9 mouse cellular contexts compared by ENCODE assay signal in genomic region chr11:19533701-19534100, GRCm38 (mm10).
A peak's percentile ranks its signal among the peaks of the same experiment; 100 is the strongest.
DNase-seq lines count a peak whose midpoint lies in the region; ATAC-seq and TF ChIP-seq lines count a peak whose summit lies in the region.
"Had no signal": no experiment of that assay in that cellular context is flagged by ENCODE, and none has a peak within 500 bp of the region (broad histone marks: within the 10 kb centered on the region; RNA-seq: fewer than 3 reads in every experiment).

No protein-coding gene starts in this region.

- 0 out of 2 replicates have a peak, but pooled peaks have one; percentile 19 for TF ChIP-seq CTCF in kidney, adult 2 months (conservative IDR thresholded peaks at IDR 0.05; ENCODE audit: insufficient read depth, insufficient read length, low read depth, low read length)
- TF ChIP-seq CTCF in CH12.LX (conservative IDR thresholded peaks at IDR 0.05 in 1 of 2, IDR thresholded peaks at IDR 0.05 in 1 of 2; ENCODE audit: low read depth in 2 of 2, low read length in 2 of 2) = peak; percentile 49 to 94; a peak in 3 of 4 replicates

- H3K9me3 ChIP-seq in CH12.LX (replicated peaks; ENCODE audit: low read length) = no peaks in the 10 kb centered on the region
- H3K9me3 ChIP-seq: limb, embryonic 12.5 days had no signal

- H3K4me2 ChIP-seq in CH12.LX (ENCODE audit: insufficient read depth, low read depth, poor library complexity, severe bottlenecking) = no peak overlapping the region
- H3K4me2 ChIP-seq: limb, embryonic 12.5 days had no signal

- no peak; the same call in none of the 2 replicates for TF ChIP-seq RAD21 in CH12.LX (IDR thresholded peaks at IDR 0.05; ENCODE audit: low read depth, low read length)

- no peaks in the 10 kb centered on the region for H3K79me2 ChIP-seq in CH12.LX (replicated peaks; ENCODE audit: control insufficient read depth, extremely low read depth, insufficient read depth, poor library complexity, severe bottlenecking)

- H3K27ac ChIP-seq in kidney, adult 2 months (ENCODE audit: insufficient read depth, low read depth, low read length) = no peak overlapping the region
- no peak overlapping the region for H3K27ac ChIP-seq in CH12.LX (ENCODE audit: insufficient read depth, low read depth)
- H3K27ac ChIP-seq: limb, embryonic 12.5 days had no signal

- H3K27me3 ChIP-seq in kidney, adult 2 months (replicated peaks; ENCODE audit: control insufficient read depth, insufficient read depth, low read length) = no peaks in the 10 kb centered on the region
- H3K27me3 ChIP-seq in CH12.LX (replicated peaks) = no peaks in the 10 kb centered on the region

- H3K4me1 ChIP-seq in kidney, adult 2 months (ENCODE audit: control insufficient read depth, insufficient read depth, low read length) = no peaks in the 10 kb centered on the region
- H3K4me1 ChIP-seq in CH12.LX (ENCODE audit: control insufficient read depth in 1 of 2, insufficient read depth in 2 of 2) = peaks cover 18 to 48% of the 10 kb centered on the region in 2 experiments

- H3K36me3 ChIP-seq in kidney, adult 2 months (ENCODE audit: control insufficient read depth, insufficient read depth, low read length) = no peaks in the 10 kb centered on the region
- H3K36me3 ChIP-seq in CH12.LX (replicated peaks in 1 of 2; ENCODE audit: control insufficient read depth in 1 of 2, insufficient read depth in 1 of 2, low read length in 1 of 2) = no peaks in the 10 kb centered on the region
- H3K36me3 ChIP-seq: limb, embryonic 12.5 days had no signal

- WGBS in kidney, adult 2 months = 89% methylated on average over 1 of the region's 1 CpGs

- no peak for TF ChIP-seq EP300 in CH12.LX (IDR thresholded peaks at IDR 0.05; ENCODE audit: low read length)

- ATAC-seq in hematopoietic stem cell, adult 5-6 weeks (replicated peaks in 1 of 2; ENCODE audit: insufficient read depth in 1 of 2, low FRiP score in 2 of 2, low TSS enrichment in 1 of 2, low read depth in 1 of 2, poor library complexity in 2 of 2, severe bottlenecking in 2 of 2) = peak; percentile 87 to 92
- ATAC-seq in CD4-positive, CD25-positive, alpha-beta regulatory T cell, adult 4 months = no peak

- dilution Hi-C loops in CH12.LX (cut with MboI; ENCODE audit: extremely low pct_ligation_motif_present, extremely low pct_unique_long_range_greater_than_20kb, low sequenced_read_pairs) = no loop called here

- in situ Hi-C loops in CH12.LX (cut with MboI; ENCODE audit: low pct_ligation_motif_present, low pct_unique_long_range_greater_than_20kb, low sequenced_read_pairs) = loop anchor here (5.0 to 10.0 kb wide), 4 partner anchors 196 to 809 kb away; no protein-coding TSS in a partner anchor

- no peak overlapping the region for H3K4me3 ChIP-seq in kidney, adult 2 months (ENCODE audit: insufficient read depth, low read depth, low read length)
- H3K4me3 ChIP-seq in CH12.LX (replicated peaks in 1 of 3; ENCODE audit: low read depth in 2 of 3, low read length in 2 of 3, poor library complexity in 1 of 3) = no peak overlapping the region
- H3K4me3 ChIP-seq: limb, embryonic 12.5 days had no signal

- DNase-seq in cerebellum, adult 11-12 months = peak; percentile 8
- DNase-seq in cerebellum, postnatal 4 days (ENCODE audit: low spot score in 2 of 2) = no peak
- DNase-seq in kidney, adult 2 months = peak; percentile 2
- DNase-seq in kidney, postnatal 25 days = no peak
- DNase-seq in CH12.LX (ENCODE audit: extremely low read depth) = peak; percentile 79
- DNase-seq in layer of hippocampus, adult 11-12 months (ENCODE audit: low spot score) = no peak

- no peak overlapping the region for H3K9ac ChIP-seq in CH12.LX (ENCODE audit: insufficient read depth, low read depth)
- H3K9ac ChIP-seq: limb, embryonic 12.5 days had no signal

- TF ChIP-seq POLR2A in kidney, adult 2 months (IDR thresholded peaks at IDR 0.05; ENCODE audit: low read depth, low read length) = no peak
- no peak for TF ChIP-seq POLR2A in CH12.LX (IDR thresholded peaks at IDR 0.05; ENCODE audit: low read depth, low read length)

TF ChIP-seq in CH12.LX, 34 proteins besides CTCF, POLR2A, EP300 and RAD21:
- TF ChIP-seq CHD1 (IDR thresholded peaks at IDR 0.05; ENCODE audit: low read depth, low read length) (no peak), UBTF (IDR thresholded peaks at IDR 0.05; ENCODE audit: low read depth, low read length) (no peak), MAZ (IDR thresholded peaks at IDR 0.05; ENCODE audit: low read depth, low read length) (0 out of 2 replicates have a peak, but pooled peaks have one; percentile 50), ZNF384 (IDR thresholded peaks at IDR 0.05; ENCODE audit: low read depth, low read length) (no peak), JUND (conservative IDR thresholded peaks at IDR 0.05; ENCODE audit: low read depth, low read length) (no peak), NELFE (IDR thresholded peaks at IDR 0.05; ENCODE audit: low read depth, low read length) (peak; percentile 45; the same call in 1 of the 2 replicates), ELF1 (IDR thresholded peaks at IDR 0.05; ENCODE audit: low read depth, low read length) (peak; percentile 53; the same call in 1 of the 2 replicates), HCFC1 (IDR thresholded peaks at IDR 0.05; ENCODE audit: low read depth, low read length) (no peak), MAFK (IDR thresholded peaks at IDR 0.05; ENCODE audit: insufficient replicate concordance, low read length) (no peak), NRF1 (IDR thresholded peaks at IDR 0.05; ENCODE audit: low read depth, low read length) (peak; percentile 37; the same call in 1 of the 2 replicates), E2F4 (IDR thresholded peaks at IDR 0.05; ENCODE audit: insufficient replicate concordance, low read depth, low read length) (no peak), CHD2 (IDR thresholded peaks at IDR 0.05; ENCODE audit: low read length) (no peak), MEF2A (IDR thresholded peaks at IDR 0.05; ENCODE audit: borderline replicate concordance, low read depth, low read length) (peak; percentile 70; the same call in 1 of the 2 replicates), USF1 (IDR thresholded peaks at IDR 0.05; ENCODE audit: low read depth, low read length) (no peak), PAX5 (IDR thresholded peaks at IDR 0.05; ENCODE audit: low read length) (no peak), POLR2AphosphoS2 (IDR thresholded peaks at IDR 0.05; ENCODE audit: low read depth, low read length) (no peak), ZC3H11A (IDR thresholded peaks at IDR 0.05; ENCODE audit: low read depth, low read length) (peak; percentile 93), TCF12 (IDR thresholded peaks at IDR 0.05; ENCODE audit: low read depth, low read length) (peak; percentile 69), MYC (IDR thresholded peaks at IDR 0.05; ENCODE audit: low read depth, low read length) (no peak), BHLHE40 (IDR thresholded peaks at IDR 0.05; ENCODE audit: low read depth, low read length) (peak; percentile 41; the same call in 1 of the 2 replicates), GABPA (IDR thresholded peaks at IDR 0.05; ENCODE audit: insufficient replicate concordance, low read depth, low read length) (no peak), SIN3A (IDR thresholded peaks at IDR 0.05; ENCODE audit: low read length) (no peak), SMC3 (IDR thresholded peaks at IDR 0.05; ENCODE audit: low read depth, low read length) (peak; percentile 97), MXI1 (IDR thresholded peaks at IDR 0.05; ENCODE audit: low read depth, low read length) (no peak), ETS1 (conservative IDR thresholded peaks at IDR 0.05; ENCODE audit: low read depth, low read length) (0 out of 2 replicates have a peak, but pooled peaks have one; percentile 24), IRF4 (IDR thresholded peaks at IDR 0.05; ENCODE audit: low read depth, low read length) (peak; percentile 64)

Comparison
In these comparisons a context has a peak if more than half of its experiments do, and no peak if none do; other contexts are left out.
1. DNase-seq: peak in cerebellum, adult 11-12 months (single experiment), kidney, adult 2 months (single experiment) and CH12.LX (single experiment); none in cerebellum, postnatal 4 days (0 of 2), kidney, postnatal 25 days (0 of 2) and layer of hippocampus, adult 11-12 months (single experiment).